Mouse (Mus musculus) adrenal gland, postnatal 4 days (tissue): ENCODE data around the gene Runx1. TPM values are rescaled to one million over a fixed set of nuclear protein-coding genes. Genes with fewer than 3 reads are reported as not detected.

Source experiments
- DNase-seq, 2 experiments: peaks; one replicate each; pipeline ENCODE4 v3.0.0; 2021 to 2022; ENCODE audit warnings: low spot score in 2 of 2, mixed read lengths in 2 of 2
- total RNA-seq, 2 experiments: library from RNA; stranded (reverse); gene quantifications; 2 replicates each; pipeline ENCODE4 v1.2.3; 2021

Runx1 gene
- total RNA-seq, 2 experiments from 2014 or later, result 4.1 to 4.5 TPM

DNA sequence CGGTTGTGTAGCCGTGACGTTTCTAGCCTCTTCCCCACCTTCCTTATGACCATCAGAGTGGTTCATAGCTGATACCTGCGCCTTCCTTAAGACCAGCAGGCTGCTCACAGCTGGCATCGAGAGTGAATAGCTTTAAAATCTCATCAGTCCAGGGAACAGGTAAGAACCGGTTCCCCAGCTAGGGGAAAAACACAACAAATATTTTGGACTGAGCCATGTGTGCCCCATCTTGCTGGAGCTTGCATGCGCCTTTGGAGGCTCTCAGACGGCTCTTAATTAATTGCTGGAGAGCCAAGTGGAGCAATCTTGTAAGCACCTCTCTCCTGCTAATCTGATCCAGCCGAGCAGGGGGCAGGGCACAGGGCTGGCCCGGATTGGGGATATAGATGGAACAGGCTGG lies 245.0 kb downstream of the Runx1 start:
- no peak for DNase-seq

GRCm38 (mm10) chr16:92578915-92579653 lies 246.9 kb downstream of the Runx1 start:
- DNase-seq, result no peak

DNA sequence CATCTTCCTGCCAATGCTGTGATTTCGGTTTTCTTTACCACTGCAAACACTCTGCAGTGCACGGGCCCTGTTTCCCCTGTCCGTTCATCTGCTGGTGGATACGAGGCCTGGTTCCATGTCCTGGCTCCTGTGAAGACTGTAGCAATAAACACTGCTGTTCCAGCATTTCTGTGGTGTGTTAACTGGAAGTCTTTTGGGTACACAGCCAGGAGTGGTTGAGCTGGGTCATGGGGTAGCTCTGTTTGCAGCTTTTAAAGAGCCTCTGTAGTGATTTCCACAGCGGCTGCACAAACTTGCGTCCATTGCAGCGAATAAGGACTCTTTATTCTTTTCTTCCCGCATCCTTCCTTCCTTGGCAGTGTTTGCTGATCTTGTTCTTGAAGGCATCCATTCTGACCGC lies 248.6 kb downstream of the Runx1 start:
- no peak for DNase-seq

DNA sequence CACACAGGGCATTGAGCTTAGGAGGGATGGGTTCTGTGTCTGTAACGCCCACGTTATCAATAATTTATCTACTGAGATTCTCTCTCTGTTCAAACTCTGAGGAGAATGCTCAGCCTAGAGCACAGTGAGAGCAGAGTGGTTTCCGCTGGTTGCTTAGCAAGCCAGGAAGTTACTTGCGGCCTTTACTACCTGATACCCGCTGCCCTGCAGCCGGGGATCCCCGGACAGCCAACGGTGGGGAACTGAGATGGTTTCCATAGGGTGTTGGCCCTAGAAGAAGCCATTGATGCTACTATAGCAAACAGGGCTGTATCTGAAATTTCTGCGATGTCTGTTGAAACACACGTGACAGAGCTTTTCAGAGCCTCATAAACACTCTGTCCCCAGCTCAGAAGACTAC lies 250.2 kb downstream of the Runx1 start:
- DNase-seq, result no peak

DNA sequence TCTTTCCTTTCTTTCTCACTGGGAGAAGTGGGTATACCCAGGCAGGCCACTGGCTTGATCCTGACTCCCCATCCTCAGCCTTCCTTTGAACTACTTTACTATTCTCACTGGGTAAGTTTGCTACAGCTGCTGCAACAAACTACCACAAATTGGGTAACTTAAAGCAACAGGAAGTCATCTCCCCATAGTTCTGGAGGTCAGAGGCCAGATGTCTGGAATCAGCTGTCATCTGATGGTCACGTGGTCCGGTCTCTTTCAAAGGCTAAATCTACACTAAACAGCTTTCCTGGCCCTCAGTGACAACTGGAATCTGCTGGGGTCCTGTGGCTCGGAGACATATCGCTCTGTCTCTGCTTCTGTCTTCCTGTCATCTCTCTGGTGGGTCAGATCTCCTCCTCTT lies 252.8 kb downstream of the Runx1 start:
- no peak for DNase-seq

DNA sequence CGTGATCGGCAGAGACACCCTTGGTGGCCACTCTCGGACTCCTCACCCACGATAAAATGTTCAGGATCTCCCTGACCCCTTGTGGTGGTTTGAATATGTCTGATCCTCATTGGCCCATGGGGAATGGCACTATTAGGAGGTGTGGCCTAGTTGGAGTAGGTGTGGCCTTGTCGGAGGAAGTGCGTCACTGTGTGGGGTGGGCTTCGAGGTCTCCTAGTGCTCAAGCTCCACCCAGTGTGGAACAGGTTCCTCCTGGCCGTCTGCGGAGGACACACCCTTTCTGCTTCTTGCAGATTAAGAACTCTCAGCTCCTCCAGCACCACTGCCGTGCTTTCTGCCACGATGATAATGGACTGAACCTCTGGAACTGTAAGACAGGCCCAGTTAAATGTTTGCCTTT lies 254.7 kb downstream of the Runx1 start:
- no peak for DNase-seq

- no peak for DNase-seq
Measured at GRCm38 (mm10) chr16:92566146-92566545, 259.8 kb downstream of the Runx1 start.

- DNase-seq, result peak; percentile 54 to 75
Measured at GRCm38 (mm10) chr16:92565708-92566107, 260.2 kb downstream of the Runx1 start.

DNA sequence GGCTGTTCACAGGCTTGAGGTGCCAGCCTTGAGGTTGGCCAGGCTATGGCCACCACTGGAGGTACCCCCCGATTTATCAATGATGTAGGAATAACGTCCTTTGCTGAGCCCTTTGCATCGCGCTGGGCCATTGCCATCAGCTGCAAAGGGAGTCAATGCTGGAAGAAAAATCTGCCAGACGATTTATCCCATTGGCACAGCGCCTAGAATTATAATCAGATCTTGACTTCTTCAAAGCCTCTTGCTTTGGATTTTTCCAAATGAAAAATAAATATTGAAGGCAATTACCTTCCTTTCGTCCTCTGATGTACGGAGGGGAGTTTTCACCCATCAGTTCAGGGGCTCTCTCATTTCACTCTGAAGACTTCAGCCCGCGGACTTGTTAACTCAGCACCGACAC lies 260.7 kb downstream of the Runx1 start:
- DNase-seq, result no peak

- no peak for DNase-seq
Measured at GRCm38 (mm10) chr16:92555051-92555450, 270.9 kb downstream of the Runx1 start.

DNA sequence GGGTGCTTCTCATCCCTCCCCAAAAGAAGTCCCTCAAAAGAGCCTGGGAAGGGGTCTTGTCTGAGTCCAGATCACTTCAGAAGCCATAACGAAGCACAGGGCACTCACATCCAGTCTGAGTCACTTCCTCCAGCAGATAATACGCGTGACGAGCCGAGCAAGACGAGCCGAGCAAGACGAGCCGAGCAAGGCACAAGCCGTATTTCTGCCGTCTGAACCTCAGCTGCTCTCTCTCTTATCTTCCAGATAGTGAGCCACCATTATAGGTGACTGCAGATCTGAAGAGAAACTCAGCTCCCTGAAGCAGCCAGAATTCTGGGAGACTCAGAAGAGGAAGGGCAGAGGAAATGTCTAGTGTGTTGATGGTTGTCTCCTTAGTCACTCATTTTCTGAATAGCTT lies 273.1 kb downstream of the Runx1 start:
- DNase-seq, result no peak

DNA sequence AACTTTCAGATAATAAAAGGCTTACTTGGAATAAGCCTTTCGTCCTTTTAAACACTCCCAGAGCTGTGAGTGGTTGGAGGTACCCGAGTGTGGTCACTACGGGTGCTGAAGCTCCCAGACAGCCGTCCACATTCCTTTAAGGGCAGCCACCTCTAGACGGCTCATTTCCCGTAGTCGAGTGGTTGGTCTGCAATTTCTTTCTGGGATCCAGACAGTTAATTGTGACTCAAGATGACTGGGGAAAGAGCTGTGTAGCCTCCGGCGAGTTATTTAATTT lies 273.9 kb downstream of the Runx1 start:
- DNase-seq, result no peak
